Mouse (Mus musculus): ENCODE results near the gene BC030867. TPM values are rescaled to one million over a fixed set of nuclear protein-coding genes. Genes with fewer than 3 reads are reported as not detected.
"Not testable (repeated sequence)": the region's sequence is repeated elsewhere in the genome, so short reads cannot be mapped to it uniquely, and the experiment has no call there.

The BC030867 gene
- polyA plus RNA-seq, 1 experiment, result 12.0 TPM

DNA sequence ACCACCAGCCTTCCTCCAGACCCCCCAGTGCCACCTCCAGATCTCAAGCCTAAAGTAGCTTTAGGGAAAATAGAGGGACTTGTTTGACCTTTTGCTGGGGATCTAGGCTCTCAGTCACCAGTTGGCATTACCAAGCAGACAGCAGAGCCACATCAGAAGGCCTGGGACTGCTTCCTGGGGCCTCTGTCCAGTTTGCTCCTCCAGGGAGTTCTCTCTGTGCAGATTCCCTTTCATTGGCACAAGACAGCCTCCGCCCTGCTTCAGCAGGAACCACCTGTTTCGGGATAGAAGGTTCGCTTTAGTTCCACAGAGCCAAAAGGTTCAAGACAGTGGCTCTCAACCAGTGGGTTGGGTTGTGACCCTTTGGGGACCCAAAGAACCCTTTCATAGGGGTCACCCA lies 30.9 kb downstream of the BC030867 start:
- no peaks in the 10 kb centered on the region for H3K79me2 ChIP-seq (ENCODE audit: control insufficient read depth, insufficient read depth)
- no peak overlapping the region for H3ac ChIP-seq (ENCODE audit: control insufficient read depth, insufficient read length, low read depth)
- H3K27me3 ChIP-seq (ENCODE audit: control insufficient read depth, insufficient read depth, insufficient read length), result peaks cover 8% of the 10 kb centered on the region
- no peak overlapping the region for H3K4me3 ChIP-seq (ENCODE audit: insufficient read depth, poor library complexity, severe bottlenecking)
- H3K36me3 ChIP-seq (ENCODE audit: control insufficient read depth, insufficient read depth), result no peaks in the 10 kb centered on the region
- no peaks in the 10 kb centered on the region for H3K79me3 ChIP-seq (ENCODE audit: low read depth)
- TF ChIP-seq MAX (IDR thresholded peaks at IDR 0.05) (no peak), CEBPB (IDR thresholded peaks at IDR 0.05; ENCODE audit: low read depth) (no peak), CTCF (IDR thresholded peaks at IDR 0.05; ENCODE audit: control insufficient read depth, insufficient read depth, insufficient read length) (no peak), FOSL1 (IDR thresholded peaks at IDR 0.05; ENCODE audit: insufficient read depth, low read length, poor library complexity, severe bottlenecking) (no peak), MYOG (IDR thresholded peaks at IDR 0.05; ENCODE audit: control insufficient read depth, extremely low read depth, insufficient read length) (no peak), USF1 (IDR thresholded peaks at IDR 0.05; ENCODE audit: low read depth) (no peak), MYOD1 (IDR thresholded peaks at IDR 0.05; ENCODE audit: control insufficient read depth, insufficient read length, low read depth) (no peak)

DNA sequence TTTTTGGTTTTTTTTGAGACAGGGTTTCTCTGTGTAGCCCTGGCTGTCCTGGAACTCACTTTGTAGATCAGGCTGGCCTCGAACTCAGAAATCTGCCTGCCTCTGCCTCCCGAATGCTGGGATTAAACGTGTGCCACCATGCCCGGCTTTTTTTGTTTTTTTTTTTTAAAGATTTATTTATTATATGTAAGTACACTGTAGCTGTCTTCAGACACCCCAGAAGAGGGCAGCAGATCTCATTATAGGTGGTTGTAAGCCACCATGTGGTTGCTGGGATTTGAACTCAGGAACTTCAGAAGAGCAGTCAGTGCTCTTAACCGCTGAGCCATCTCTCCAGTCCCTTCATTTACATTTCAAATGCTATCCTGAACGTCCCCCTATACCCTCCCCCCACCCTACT lies 31.6 kb downstream of the BC030867 start:
- H3K79me2 ChIP-seq (ENCODE audit: control insufficient read depth, insufficient read depth); H3K36me3 ChIP-seq (ENCODE audit: control insufficient read depth, insufficient read depth); H3K4me3 ChIP-seq (ENCODE audit: insufficient read depth, poor library complexity, severe bottlenecking): not testable (repeated sequence)

GRCm38 (mm10) chr11:102283922-102284321 lies 35.2 kb downstream of the BC030867 start:
- no peak overlapping the region for H3ac ChIP-seq (ENCODE audit: control insufficient read depth, insufficient read length, low read depth)
- H3K4me3 ChIP-seq (ENCODE audit: insufficient read depth, poor library complexity, severe bottlenecking), result no peak overlapping the region
- peaks cover 15% of the 10 kb centered on the region for H3K36me3 ChIP-seq (ENCODE audit: control insufficient read depth, insufficient read depth)
- H3K27me3 ChIP-seq (ENCODE audit: control insufficient read depth, insufficient read depth, insufficient read length), result no peaks in the 10 kb centered on the region
- no peaks in the 10 kb centered on the region for H3K79me3 ChIP-seq (ENCODE audit: low read depth)
- peaks cover 20% of the 10 kb centered on the region for H3K79me2 ChIP-seq (ENCODE audit: control insufficient read depth, insufficient read depth)
- TF ChIP-seq CEBPB (IDR thresholded peaks at IDR 0.05; ENCODE audit: low read depth) (no peak), MYOG (IDR thresholded peaks at IDR 0.05; ENCODE audit: control insufficient read depth, extremely low read depth, insufficient read length) (no peak), CTCF (IDR thresholded peaks at IDR 0.05; ENCODE audit: control insufficient read depth, insufficient read depth, insufficient read length) (no peak), FOSL1 (IDR thresholded peaks at IDR 0.05; ENCODE audit: insufficient read depth, low read length, poor library complexity, severe bottlenecking) (no peak)

More for the DNA sequence above, 31.6 kb downstream of the BC030867 start:
- not testable (repeated sequence) for H3K27me3 ChIP-seq (ENCODE audit: control insufficient read depth, insufficient read depth, insufficient read length); H3K79me3 ChIP-seq (ENCODE audit: low read depth); H3ac ChIP-seq (ENCODE audit: control insufficient read depth, insufficient read length, low read depth)

DNA sequence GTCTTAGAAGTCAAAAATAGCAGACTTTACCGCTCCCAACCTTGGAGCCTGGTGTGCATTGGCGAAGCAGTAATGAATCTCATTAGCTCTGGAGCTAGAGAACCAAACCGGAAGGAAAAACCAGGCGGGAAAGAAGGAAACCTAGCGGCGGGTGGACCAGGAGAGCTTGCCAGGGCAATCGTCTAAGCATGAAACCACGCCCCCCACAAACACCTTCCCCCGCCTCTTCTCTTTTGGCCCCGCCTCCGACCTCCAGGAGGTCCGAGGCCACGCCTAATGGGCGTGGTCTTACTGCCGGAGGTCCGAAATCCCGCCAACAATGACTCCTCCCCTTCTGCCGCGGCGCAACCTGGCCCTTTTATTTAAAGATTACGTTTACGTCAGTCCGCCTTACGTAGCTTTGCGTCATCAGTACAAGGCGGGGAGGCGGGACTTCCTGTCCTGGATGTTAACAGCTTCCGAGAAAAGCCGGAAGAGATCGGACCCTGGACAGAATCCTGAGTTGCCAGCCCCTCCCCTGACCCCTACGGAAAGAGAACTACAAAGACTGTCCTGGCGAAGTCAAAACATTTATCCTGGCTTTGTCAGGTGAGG lies 35.9 kb downstream of the BC030867 start, which contains the start of gene Tmub2:
Gene Tmub2 (plus strand): TSS at position 431 of the 594 bp plus-strand sequence.
- peaks cover 20% of the 10 kb centered on the region for H3K36me3 ChIP-seq (ENCODE audit: control insufficient read depth, insufficient read depth)
- H3K27me3 ChIP-seq (ENCODE audit: control insufficient read depth, insufficient read depth, insufficient read length), result no peaks in the 10 kb centered on the region
- no peaks in the 10 kb centered on the region for H3K79me3 ChIP-seq (ENCODE audit: low read depth)
- H3K4me3 ChIP-seq (ENCODE audit: insufficient read depth, poor library complexity, severe bottlenecking), result peak within 1 kb of the TSS; percentile 95
- H3K79me2 ChIP-seq (ENCODE audit: control insufficient read depth, insufficient read depth), result peaks cover 20% of the 10 kb centered on the region
- TF ChIP-seq USF1 (IDR thresholded peaks at IDR 0.05; ENCODE audit: low read depth), result no peak
- TF ChIP-seq MAX (IDR thresholded peaks at IDR 0.05), result peak; percentile 11
- peak; percentile 14 for TF ChIP-seq CEBPB (IDR thresholded peaks at IDR 0.05; ENCODE audit: low read depth)
- H3ac ChIP-seq (ENCODE audit: control insufficient read depth, insufficient read length, low read depth), result peak within 1 kb of the TSS; percentile 98

DNA sequence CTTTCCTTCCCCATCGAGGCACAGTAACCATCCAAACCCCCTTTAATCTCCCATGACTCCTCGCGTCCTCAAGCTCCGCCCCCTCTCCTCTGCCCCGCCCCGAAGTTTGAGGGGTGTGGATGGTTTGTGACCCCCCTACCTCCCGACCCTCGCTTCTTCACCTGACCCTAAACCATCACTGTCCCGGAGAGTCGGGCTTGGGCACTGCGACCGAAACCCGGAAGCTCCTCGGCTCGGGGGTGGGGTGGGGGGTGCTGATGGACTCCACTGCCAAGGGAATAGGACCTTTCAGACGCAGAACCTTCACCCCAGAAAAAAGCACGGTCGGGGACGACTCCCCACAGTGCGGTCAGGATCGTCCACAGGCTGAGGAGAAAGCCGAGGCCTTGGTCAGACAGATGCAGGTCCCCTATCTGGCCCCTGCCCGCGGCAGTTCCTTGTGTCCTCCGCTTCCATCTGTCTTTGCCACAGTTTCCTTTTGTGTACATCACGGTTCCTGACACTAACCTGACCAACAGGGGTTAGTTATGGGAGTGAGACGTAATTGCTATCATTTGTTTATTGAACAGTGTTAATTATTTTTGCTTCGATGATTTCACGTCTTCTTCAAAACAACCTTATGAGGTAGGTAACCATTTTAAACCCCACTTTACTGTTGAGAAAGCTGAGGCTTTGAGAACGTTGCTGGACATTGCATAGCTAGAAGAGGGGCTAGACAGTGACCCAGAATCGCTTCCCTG lies 36.6 kb downstream of the BC030867 start:
- TF ChIP-seq MAX (IDR thresholded peaks at IDR 0.05) (no peak), CEBPB (IDR thresholded peaks at IDR 0.05; ENCODE audit: low read depth) (no peak), FOSL1 (IDR thresholded peaks at IDR 0.05; ENCODE audit: insufficient read depth, low read length, poor library complexity, severe bottlenecking) (no peak), MYOD1 (IDR thresholded peaks at IDR 0.05; ENCODE audit: control insufficient read depth, insufficient read length, low read depth) (no peak), CTCF (IDR thresholded peaks at IDR 0.05; ENCODE audit: control insufficient read depth, insufficient read depth, insufficient read length) (no peak), MYOG (IDR thresholded peaks at IDR 0.05; ENCODE audit: control insufficient read depth, extremely low read depth, insufficient read length) (no peak), USF1 (IDR thresholded peaks at IDR 0.05; ENCODE audit: low read depth) (no peak)
- Histone ChIP-seq H3K4me3 (ENCODE audit: insufficient read depth, poor library complexity, severe bottlenecking) (peak overlapping the region; percentile 95), H3ac (ENCODE audit: control insufficient read depth, insufficient read length, low read depth) (peak overlapping the region; percentile 98), H3K79me3 (ENCODE audit: low read depth) (no peaks in the 10 kb centered on the region), H3K27me3 (ENCODE audit: control insufficient read depth, insufficient read depth, insufficient read length) (no peaks in the 10 kb centered on the region), H3K36me3 (ENCODE audit: control insufficient read depth, insufficient read depth) (peaks cover 26% of the 10 kb centered on the region), H3K79me2 (ENCODE audit: control insufficient read depth, insufficient read depth) (peaks cover 20% of the 10 kb centered on the region)

- no peak overlapping the region for H3ac ChIP-seq (ENCODE audit: control insufficient read depth, insufficient read length, low read depth)
- H3K79me3 ChIP-seq (ENCODE audit: low read depth), result no peaks in the 10 kb centered on the region
- H3K4me3 ChIP-seq (ENCODE audit: insufficient read depth, poor library complexity, severe bottlenecking), result no peak overlapping the region
- H3K27me3 ChIP-seq (ENCODE audit: control insufficient read depth, insufficient read depth, insufficient read length), result no peaks in the 10 kb centered on the region
- peaks cover 45% of the 10 kb centered on the region for H3K36me3 ChIP-seq (ENCODE audit: control insufficient read depth, insufficient read depth)
- peaks cover 20% of the 10 kb centered on the region for H3K79me2 ChIP-seq (ENCODE audit: control insufficient read depth, insufficient read depth)
- TF ChIP-seq CTCF (IDR thresholded peaks at IDR 0.05; ENCODE audit: control insufficient read depth, insufficient read depth, insufficient read length) (no peak), CEBPB (IDR thresholded peaks at IDR 0.05; ENCODE audit: low read depth) (no peak), FOSL1 (IDR thresholded peaks at IDR 0.05; ENCODE audit: insufficient read depth, low read length, poor library complexity, severe bottlenecking) (no peak), MYOG (IDR thresholded peaks at IDR 0.05; ENCODE audit: control insufficient read depth, extremely low read depth, insufficient read length) (no peak), MAX (IDR thresholded peaks at IDR 0.05) (no peak), USF1 (IDR thresholded peaks at IDR 0.05; ENCODE audit: low read depth) (no peak), MYOD1 (IDR thresholded peaks at IDR 0.05; ENCODE audit: control insufficient read depth, insufficient read length, low read depth) (no peak)
Observed at GRCm38 (mm10) chr11:102287485-102287884, 38.8 kb downstream of the BC030867 start.

Data from C2C12 (cell line).